Mouse (Mus musculus): ENCODE measurements around the gene Tmem213. TPM values are rescaled to one million over a fixed set of nuclear protein-coding genes. Genes with fewer than 3 reads are reported as not detected.

Gene Tmem213
- total and polyA plus RNA-seq, 2 experiments from 2014 or later, result not detected

- TF ChIP-seq CTCF (IDR thresholded peaks at IDR 0.05; ENCODE audit: low read depth), result no peak
- DNase-seq (no peak), ATAC-seq (no peak)
- Histone ChIP-seq H3K27me3 (ENCODE audit: insufficient read depth, low read length) (no peaks in the 10 kb centered on the region), H3K9ac (no peak overlapping the region), H3K9me3 (ENCODE audit: low read length) (no peaks in the 10 kb centered on the region), H3K27ac (ENCODE audit: low read depth, low read length) (no peak overlapping the region), H3K36me3 (ENCODE audit: insufficient read depth) (peaks cover 41% of the 10 kb centered on the region), H3K4me2 (ENCODE audit: low read depth) (no peak overlapping the region), H3K4me3 (ENCODE audit: low read depth, low read length) (no peak overlapping the region), H3K4me1 (ENCODE audit: insufficient read depth) (peaks cover 3% of the 10 kb centered on the region; the same call in 1 of the 2 replicates)
- WGBS, result 88% methylated on average over 6 of the region's 6 CpGs
Measured at GRCm38 (mm10) chr6:38164705-38165104, 55.6 kb downstream of the Tmem213 start.

GRCm38 (mm10) chr6:38165385-38165784 is 56.3 kb downstream of the Tmem213 start:
- Histone ChIP-seq H3K27me3 (ENCODE audit: insufficient read depth, low read length) (no peaks in the 10 kb centered on the region), H3K4me3 (ENCODE audit: low read depth, low read length) (no peak overlapping the region), H3K27ac (ENCODE audit: low read depth, low read length) (no peak overlapping the region), H3K4me2 (ENCODE audit: low read depth) (no peak overlapping the region), H3K4me1 (ENCODE audit: insufficient read depth) (peaks cover 2% of the 10 kb centered on the region; the same call in 1 of the 2 replicates), H3K9me3 (ENCODE audit: low read length) (no peaks in the 10 kb centered on the region), H3K9ac (no peak overlapping the region), H3K36me3 (ENCODE audit: insufficient read depth) (peaks cover 47% of the 10 kb centered on the region)
- no peak for DNase-seq
- WGBS, result 88% methylated on average over 6 of the region's 6 CpGs
- no peak for ATAC-seq
- no peak for TF ChIP-seq CTCF (IDR thresholded peaks at IDR 0.05; ENCODE audit: low read depth)

Other genes starting within 250 kb of the Tmem213 start
- 55.9 and 70.5 TPM in 2 replicates for gene Trim24, start 238.4 kb upstream of the Tmem213 start, total RNA-seq (2014; rRNA removed)
- gene Trim24, start 238.4 kb upstream of the Tmem213 start, polyA plus RNA-seq (2015; fragmentation: Nextera tagmentation; extraction: Ambion mirVana), result 10.9 and 13.0 TPM in 2 replicates
- gene Svopl, start 62.3 kb upstream of the Tmem213 start, total RNA-seq (2014; rRNA removed), result not detected in 2 replicates
- 0.73 and 1.1 TPM in 2 replicates for gene Svopl, start 62.3 kb upstream of the Tmem213 start, polyA plus RNA-seq (2015; fragmentation: Nextera tagmentation; extraction: Ambion mirVana)
- gene Atp6v0a4, start 15.3 kb downstream of the Tmem213 start, total RNA-seq (2014; rRNA removed), result 0.33 and 2.6 TPM in 2 replicates
- 0.14 and 0.15 TPM in 2 replicates for gene Atp6v0a4, start 15.3 kb downstream of the Tmem213 start, polyA plus RNA-seq (2015; fragmentation: Nextera tagmentation; extraction: Ambion mirVana)
- 33.7 and 38.7 TPM in 2 replicates for gene D630045J12Rik, start 144.8 kb downstream of the Tmem213 start, total RNA-seq (2014; rRNA removed)
- gene D630045J12Rik, start 144.8 kb downstream of the Tmem213 start, polyA plus RNA-seq (2015; fragmentation: Nextera tagmentation; extraction: Ambion mirVana), result 7.7 and 11.4 TPM in 2 replicates
- 5.3 and 8.4 TPM in 2 replicates for gene Zc3hav1l, start 190.0 kb downstream of the Tmem213 start, total RNA-seq (2014; rRNA removed)
- 2.4 and 2.9 TPM in 2 replicates for gene Zc3hav1l, start 190.0 kb downstream of the Tmem213 start, polyA plus RNA-seq (2015; fragmentation: Nextera tagmentation; extraction: Ambion mirVana)
- gene Zc3hav1, start 245.3 kb downstream of the Tmem213 start, total RNA-seq (2014; rRNA removed), result 2.2 and 5.7 TPM in 2 replicates
- 1.6 and 2.0 TPM in 2 replicates for gene Zc3hav1, start 245.3 kb downstream of the Tmem213 start, polyA plus RNA-seq (2015; fragmentation: Nextera tagmentation; extraction: Ambion mirVana)